In genomic region chr4:124936613-124937471, GRCm38 (mm10) we compare ENCODE assay signal across 8 mouse cellular contexts. TPM values are rescaled to one million over a fixed set of nuclear protein-coding genes. Genes with fewer than 3 reads are reported as not detected.
A peak's percentile ranks its signal among the peaks of the same experiment; 100 is the strongest.
DNase-seq lines count a peak whose midpoint lies in the region; ATAC-seq and TF ChIP-seq lines count a peak whose summit lies in the region.

Gene 9930104L06Rik, plus strand, starts transcription at chr4:124937048.

- WGBS in hindbrain, postnatal 0 days: under 1% methylated on average over 52 of the region's 52 CpGs

- peak within 1 kb of the TSS; percentile 83 for H3K27ac ChIP-seq in gastrocnemius, adult 2 months
- no peak within 1 kb of the TSS for H3K27ac ChIP-seq in hindbrain, postnatal 0 days
- no peak within 1 kb of the TSS for H3K27ac ChIP-seq in left cerebral cortex, adult 2 months

- no peaks in the 10 kb centered on the region for H3K27me3 ChIP-seq in hindbrain, postnatal 0 days (ENCODE audit: insufficient read depth, low read length)

- intact Hi-C loops in gastrocnemius, adult 2 months (cut with DNase I): loop anchor here (2.0 to 5.0 kb wide), 2 partner anchors 90 to 130 kb away; partner anchors contain the start of gene Snip1
- intact Hi-C loops in left cerebral cortex, adult 2 months (cut with DNase I): no loop called here

- ATAC-seq in common myeloid progenitor, adult 5-6 weeks (replicated peaks; ENCODE audit: low read depth, poor library complexity, severe bottlenecking): peak; percentile 98
- ATAC-seq in hindbrain, postnatal 0 days: peak; percentile 99
- peak; percentile 99 for ATAC-seq in megakaryocyte, adult 5-6 weeks (ENCODE audit: poor library complexity, severe bottlenecking)

- peak within 1 kb of the TSS; percentile 69 for H3K9ac ChIP-seq in hindbrain, postnatal 0 days (replicated peaks; ENCODE audit: low read length)

- TF ChIP-seq CTCF in gastrocnemius, adult 2 months (IDR thresholded peaks at IDR 0.05): no peak
- TF ChIP-seq CTCF in hindbrain, postnatal 0 days (IDR thresholded peaks at IDR 0.05; ENCODE audit: low read depth): no peak
- no peak; the same call in 1 of the 2 replicates for TF ChIP-seq CTCF in left cerebral cortex, adult 2 months (IDR thresholded peaks at IDR 0.05)

- H3K36me3 ChIP-seq in hindbrain, postnatal 0 days (ENCODE audit: insufficient read depth, low read length): peaks cover 19% of the 10 kb centered on the region

- H3K4me2 ChIP-seq in hindbrain, postnatal 0 days (ENCODE audit: low read depth, low read length): peak within 1 kb of the TSS; percentile 66

- DNase-seq in ZHBTc4 (ENCODE audit: low read depth, low spot score): peak; percentile 99
- DNase-seq in gastrocnemius, adult 2 months: peak; percentile 94
- peak; percentile 99 for DNase-seq in hindbrain, postnatal 0 days (ENCODE audit: low spot score)
- DNase-seq in left cerebral cortex, adult 2 months (ENCODE audit: extremely low spot score in 1 of 2, low spot score in 2 of 2): peak; percentile 94
- DNase-seq in right cerebral cortex, adult 2 months (ENCODE audit: low spot score in 2 of 2): peak; percentile 98
- DNase-seq in urinary bladder, postnatal 14 days (ENCODE audit: low spot score): peak; percentile 94

- peaks cover 12% of the 10 kb centered on the region; the same call in 1 of the 2 replicates for H3K4me1 ChIP-seq in hindbrain, postnatal 0 days (ENCODE audit: insufficient read depth, low read length)

- H3K9me3 ChIP-seq in hindbrain, postnatal 0 days (ENCODE audit: low read length): no peaks in the 10 kb centered on the region

- H3K4me3 ChIP-seq in gastrocnemius, adult 2 months: peak within 1 kb of the TSS; percentile 82
- peak within 1 kb of the TSS; percentile 89 for H3K4me3 ChIP-seq in hindbrain, postnatal 0 days (ENCODE audit: low read length)
- peak within 1 kb of the TSS; percentile 72 for H3K4me3 ChIP-seq in left cerebral cortex, adult 2 months

RNA-seq across cellular contexts. Expression of gene 9930104L06Rik, which starts in this region (rescaled TPM):
- total RNA-seq in common myeloid progenitor, adult 5-6 weeks (2017): 12.0 and 14.3 TPM in 2 replicates
- total RNA-seq in gastrocnemius, adult 2 months (2021): 1 to 10 TPM; 8.6 to 9.4 TPM
- total RNA-seq in hindbrain, postnatal 0 days (2014; rRNA removed): 12.8 and 15.5 TPM in 2 replicates
- polyA plus RNA-seq in hindbrain, postnatal 0 days (2015; fragmentation: Nextera tagmentation; extraction: Ambion mirVana): 9.3 and 9.4 TPM in 2 replicates
- 10 to 100 TPM; 18.9 to 20.3 TPM for total RNA-seq in left cerebral cortex, adult 2 months (2021)
- total RNA-seq in megakaryocyte, adult 5-6 weeks (2015): 2.4 and 4.0 TPM in 2 replicates
- 6.7 and 7.8 TPM in 2 replicates for total RNA-seq in megakaryocyte, adult 5-6 weeks (2017)
